In the genomic region with DNA sequence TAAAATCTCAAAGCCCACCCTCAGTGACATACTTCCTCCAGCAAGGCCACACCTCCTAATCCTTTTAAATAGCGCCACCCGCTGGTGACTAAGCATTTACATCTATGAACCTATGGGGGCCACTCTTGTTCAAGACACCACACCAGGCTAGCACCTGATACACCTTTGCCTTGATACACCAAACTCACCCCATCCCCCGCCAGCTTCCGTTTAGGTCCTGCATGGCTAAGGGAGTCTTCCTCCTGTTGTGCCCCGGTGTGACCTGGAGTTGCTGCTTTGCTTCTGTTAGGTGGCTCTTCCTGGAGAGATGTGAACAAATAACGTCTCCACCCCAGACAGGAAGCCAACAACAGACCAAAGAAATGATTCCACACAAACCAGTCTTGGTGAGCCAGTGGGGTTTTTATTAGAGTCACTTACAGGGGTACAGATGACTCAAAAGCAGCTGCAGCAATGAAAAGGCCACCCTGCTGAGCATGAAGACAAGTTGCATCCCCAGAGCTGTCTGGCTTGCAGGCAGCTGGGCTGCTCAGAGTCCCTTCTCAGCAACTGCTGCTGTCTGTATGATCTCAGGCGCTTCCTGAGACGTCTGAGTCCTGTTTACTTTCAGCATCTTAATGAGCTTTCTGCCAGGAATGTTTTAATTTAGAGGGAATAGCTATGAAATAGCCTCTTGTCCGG, we compare ENCODE assay signal across 11 mouse cellular contexts. TPM values are rescaled to one million over a fixed set of nuclear protein-coding genes. Genes with fewer than 3 reads are reported as not detected.
DNase-seq lines count a peak whose midpoint lies in the region; ATAC-seq lines count a peak whose summit lies in the region.
"Had no signal": no experiment of that assay in that cellular context is flagged by ENCODE, and none has a peak within 500 bp of the region (broad histone marks: within the 10 kb centered on the region; RNA-seq: fewer than 3 reads in every experiment).

No protein-coding gene starts in this region.

- ATAC-seq in erythroblast, adult 5-6 weeks (replicated peaks; ENCODE audit: low FRiP score, poor library complexity, severe bottlenecking), result no peak
- ATAC-seq: forebrain, embryonic 16.5 days had no signal

- DNase-seq in layer of hippocampus, adult 11-12 months (ENCODE audit: low spot score), result peak; percentile 12
- no peak for DNase-seq in layer of hippocampus, postnatal 25 days (ENCODE audit: extremely low spot score in 1 of 2, low spot score in 1 of 2)
- peak; percentile 31 for DNase-seq in CD4-positive helper T cell, adult 2 months (ENCODE audit: low read depth, low spot score)
- peak; percentile 44 for DNase-seq in Muller cell, postnatal 12 days (ENCODE audit: inconsistent ontology term)
- peak; percentile 37 for DNase-seq in mesoderm, embryonic 11.5 days (ENCODE audit: low read depth, low spot score)
- no peak for DNase-seq in adrenal gland, postnatal 36 days
- DNase-seq in layer of hippocampus, postnatal 14 days (ENCODE audit: low spot score in 2 of 2), result no peak
- DNase-seq: heart, postnatal 14 days had no signal

RNA-seq across cellular contexts. Expression of a gene that starts 26.0 kb away (rescaled TPM):
- total RNA-seq in layer of hippocampus, postnatal 25 days (2021), result under 1 TPM; 0.16 to 0.17 TPM
- not detected in 2 replicates for total RNA-seq in erythroblast, adult 5-6 weeks (2015; ENCODE audit: low replicate concordance)
- not detected in 2 replicates for total RNA-seq in erythroblast, adult 5-6 weeks (2017; ENCODE audit: low replicate concordance)
- total RNA-seq in adrenal gland, postnatal 36 days (2021), result not detected
- under 1 TPM in 1 of 2 experiments, not detected in 1; 0.09 TPM for total RNA-seq in layer of hippocampus, postnatal 14 days (2021)
- total RNA-seq: heart, postnatal 14 days; left cerebral cortex, adult 18-20 months had no signal

Comparison
In these comparisons a context has a peak if more than half of its experiments do, and no peak if none do; other contexts are left out.
1. DNase-seq: peak in layer of hippocampus, adult 11-12 months (single experiment), CD4-positive helper T cell, adult 2 months (single experiment), Muller cell, postnatal 12 days (single experiment) and mesoderm, embryonic 11.5 days (single experiment); none in layer of hippocampus, postnatal 25 days (0 of 2), adrenal gland, postnatal 36 days (0 of 2) and layer of hippocampus, postnatal 14 days (0 of 2).